In the genomic region with DNA sequence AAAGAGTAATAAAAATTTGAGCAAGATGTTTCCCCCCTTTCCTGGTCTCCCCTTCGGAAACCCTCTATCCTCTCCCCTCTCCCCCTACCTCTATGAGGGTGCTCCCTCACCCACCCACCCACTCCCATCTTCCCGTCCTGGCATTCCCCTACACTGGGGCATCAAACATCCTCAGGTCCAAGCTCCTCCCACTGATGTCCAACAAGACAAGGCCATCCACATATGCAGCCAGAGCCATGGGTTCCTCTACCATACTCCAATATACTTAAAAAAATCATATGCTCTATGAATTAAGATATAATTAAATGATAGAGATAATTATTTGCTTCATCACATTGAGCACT, we compare ENCODE assay signal across 7 mouse cellular contexts.
DNase-seq lines count a peak whose midpoint lies in the region; ATAC-seq and TF ChIP-seq lines count a peak whose summit lies in the region.

No protein-coding gene starts in this region.

- ATAC-seq in lung, embryonic 14.5 days (ENCODE audit: insufficient read depth): peak; percentile 77; the same call in 1 of the 2 replicates
- peak; percentile 82 for ATAC-seq in forebrain, embryonic 15.5 days (replicated peaks)
- ATAC-seq in limb, embryonic 14.5 days (ENCODE audit: low FRiP score, low read depth): no peak
- ATAC-seq in stomach, postnatal 0 days (ENCODE audit: low FRiP score, low TSS enrichment): 0 out of 2 replicates have a peak, but pooled peaks have one; percentile 21

- no peak for TF ChIP-seq EP300 in stomach, postnatal 0 days (optimal IDR thresholded peaks at IDR 0.05)

- peak overlapping the region; percentile 52 for H3K4me2 ChIP-seq in lung, embryonic 14.5 days
- peak overlapping the region; percentile 40; the same call in 1 of the 2 replicates for H3K4me2 ChIP-seq in forebrain, embryonic 15.5 days (replicated peaks)
- H3K4me2 ChIP-seq in limb, embryonic 14.5 days (replicated peaks; ENCODE audit: low read depth, low read length, severe bottlenecking): peak overlapping the region; percentile 29
- peak overlapping the region; percentile 26; the same call in 1 of the 2 replicates for H3K4me2 ChIP-seq in stomach, postnatal 0 days (replicated peaks; ENCODE audit: low read depth)

- H3K27ac ChIP-seq in lung, embryonic 14.5 days (ENCODE audit: low read depth): no peak overlapping the region
- no peak overlapping the region for H3K27ac ChIP-seq in forebrain, embryonic 15.5 days (replicated peaks)
- H3K27ac ChIP-seq in limb, embryonic 14.5 days (replicated peaks; ENCODE audit: low read depth, low read length): no peak overlapping the region
- no peak overlapping the region for H3K27ac ChIP-seq in stomach, postnatal 0 days (replicated peaks)

- no peak for TF ChIP-seq CTCF in lung, embryonic 14.5 days (IDR thresholded peaks at IDR 0.05; ENCODE audit: low read depth)
- TF ChIP-seq CTCF in lung, adult 2 months (IDR thresholded peaks at IDR 0.05; ENCODE audit: insufficient read depth, low read length): no peak
- TF ChIP-seq CTCF in stomach, postnatal 0 days (IDR thresholded peaks at IDR 0.05; ENCODE audit: low read depth): no peak

- no peaks in the 10 kb centered on the region for H3K4me1 ChIP-seq in lung, embryonic 14.5 days (ENCODE audit: insufficient read depth)
- no peaks in the 10 kb centered on the region for H3K4me1 ChIP-seq in lung, adult 2 months (ENCODE audit: control insufficient read depth, insufficient read depth, low read length)
- H3K4me1 ChIP-seq in forebrain, embryonic 15.5 days: no peaks in the 10 kb centered on the region
- peaks cover 7% of the 10 kb centered on the region for H3K4me1 ChIP-seq in limb, embryonic 14.5 days (ENCODE audit: control insufficient read depth, insufficient read depth, low read length)
- H3K4me1 ChIP-seq in stomach, postnatal 0 days (replicated peaks; ENCODE audit: control insufficient read depth, insufficient read depth): no peaks in the 10 kb centered on the region

- no peaks in the 10 kb centered on the region for H3K36me3 ChIP-seq in lung, embryonic 14.5 days (ENCODE audit: insufficient read depth)
- no peaks in the 10 kb centered on the region for H3K36me3 ChIP-seq in forebrain, embryonic 15.5 days
- no peaks in the 10 kb centered on the region for H3K36me3 ChIP-seq in limb, embryonic 14.5 days (ENCODE audit: control insufficient read depth, insufficient read depth, low read length)
- no peaks in the 10 kb centered on the region for H3K36me3 ChIP-seq in stomach, postnatal 0 days (ENCODE audit: control insufficient read depth, insufficient read depth, low read length)

- no peak overlapping the region for H3K9ac ChIP-seq in lung, embryonic 14.5 days
- H3K9ac ChIP-seq in forebrain, embryonic 15.5 days (replicated peaks): no peak overlapping the region
- no peak overlapping the region for H3K9ac ChIP-seq in limb, embryonic 14.5 days (ENCODE audit: low read depth, low read length, severe bottlenecking)
- H3K9ac ChIP-seq in stomach, postnatal 0 days (ENCODE audit: low read length): no peak overlapping the region

- DNase-seq in lung, embryonic 14.5 days: no peak
- DNase-seq in lung, adult 2 months: no peak
- no peak for DNase-seq in limb, embryonic 14.5 days (ENCODE audit: low spot score)
- no peak for DNase-seq in stomach, postnatal 0 days (ENCODE audit: low spot score)
- DNase-seq in urinary bladder, adult 2 months (ENCODE audit: low spot score): no peak
- no peak for DNase-seq in gastrocnemius, postnatal 14 days

- TF ChIP-seq POLR2A in lung, adult 2 months (IDR thresholded peaks at IDR 0.05; ENCODE audit: borderline replicate concordance, extremely low read depth, low read depth, low read length): no peak
- no peak for TF ChIP-seq POLR2A in limb, embryonic 14.5 days (IDR thresholded peaks at IDR 0.05; ENCODE audit: borderline replicate concordance, extremely low read depth, insufficient read depth, insufficient read length)

- H3K27me3 ChIP-seq in lung, embryonic 14.5 days (ENCODE audit: insufficient read depth, low read length): no peaks in the 10 kb centered on the region
- no peaks in the 10 kb centered on the region for H3K27me3 ChIP-seq in forebrain, embryonic 15.5 days
- H3K27me3 ChIP-seq in limb, embryonic 14.5 days (ENCODE audit: control insufficient read depth, insufficient read depth, low read length): no peaks in the 10 kb centered on the region
- H3K27me3 ChIP-seq in stomach, postnatal 0 days (ENCODE audit: control insufficient read depth, insufficient read depth, low read length): no peaks in the 10 kb centered on the region

- intact Hi-C loops in gastrocnemius, postnatal 14 days (cut with DNase I; ENCODE audit: low total_unique reads): no loop called here

- H3K4me3 ChIP-seq in lung, embryonic 14.5 days (ENCODE audit: low read depth, low read length): no peak overlapping the region
- H3K4me3 ChIP-seq in lung, adult 2 months (replicated peaks; ENCODE audit: extremely low read depth, low read depth, low read length): no peak overlapping the region
- H3K4me3 ChIP-seq in forebrain, embryonic 15.5 days: peak overlapping the region; percentile 23; the same call in 1 of the 2 replicates
- H3K4me3 ChIP-seq in limb, embryonic 14.5 days (replicated peaks; ENCODE audit: low read length): no peak overlapping the region
- H3K4me3 ChIP-seq in stomach, postnatal 0 days (ENCODE audit: low read depth, low read length): no peak overlapping the region

- H3K9me3 ChIP-seq in lung, embryonic 14.5 days (ENCODE audit: low read depth, low read length): no peaks in the 10 kb centered on the region
- H3K9me3 ChIP-seq in forebrain, embryonic 15.5 days: no peaks in the 10 kb centered on the region
- no peaks in the 10 kb centered on the region for H3K9me3 ChIP-seq in limb, embryonic 14.5 days (ENCODE audit: control insufficient read depth, low read length)
- no peaks in the 10 kb centered on the region for H3K9me3 ChIP-seq in stomach, postnatal 0 days (ENCODE audit: control insufficient read depth, low read length)

- 13% methylated on average over 2 of the region's 2 CpGs for WGBS in lung, embryonic 14.5 days
- 11% methylated on average over 2 of the region's 2 CpGs for WGBS in lung, adult 2 months
- WGBS in forebrain, embryonic 15.5 days: 11% methylated on average over 2 of the region's 2 CpGs
- WGBS in limb, embryonic 14.5 days: 31% methylated on average over 2 of the region's 2 CpGs
- WGBS in stomach, postnatal 0 days: 15% methylated on average over 2 of the region's 2 CpGs
